Mouse (Mus musculus): Measurements from ENCODE around the gene H3f3b. TPM values are rescaled to one million over a fixed set of nuclear protein-coding genes. Genes with fewer than 3 reads are reported as not detected.

The H3f3b gene
- total and polyA plus RNA-seq, 2 experiments: 56.2 to 163 TPM

DNA sequence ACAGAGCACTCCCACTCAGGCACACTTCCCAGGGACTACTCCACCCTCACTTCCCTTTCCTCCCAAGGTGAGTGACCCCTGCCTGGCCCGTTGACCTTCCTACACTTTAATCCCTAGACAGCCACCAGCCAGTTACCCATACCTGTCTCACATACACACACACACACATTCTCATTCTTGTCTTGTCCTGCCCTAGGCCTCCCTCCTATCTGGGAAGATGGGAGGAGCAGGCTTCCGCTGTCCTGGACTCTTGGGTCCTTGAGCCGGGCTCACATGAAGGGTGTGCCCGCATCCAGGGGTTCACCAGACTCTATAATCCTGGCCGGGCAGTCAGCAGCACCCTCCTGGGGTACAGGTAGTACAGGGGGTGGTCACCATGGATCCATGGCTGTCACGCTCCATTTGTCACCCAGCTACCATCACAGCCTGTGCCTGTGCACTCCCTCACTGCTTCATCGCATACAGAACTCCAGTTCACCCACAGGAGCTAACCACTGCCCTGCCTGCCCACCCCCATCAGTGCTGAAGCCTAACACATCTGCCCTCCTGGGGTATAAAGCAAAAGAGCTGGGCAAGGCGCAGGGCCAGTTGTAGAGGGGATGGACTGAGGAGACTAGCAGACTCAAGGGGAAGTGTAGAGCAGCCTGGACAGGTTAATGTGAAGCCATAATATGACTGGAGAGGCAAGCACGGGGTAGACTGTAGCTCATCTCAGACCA is 21.9 kb downstream of the H3f3b start:
- 68% methylated on average over 9 of the region's 9 CpGs for WGBS
- H3K27me3 ChIP-seq (ENCODE audit: control insufficient read depth, insufficient read depth, low read length): no peaks in the 10 kb centered on the region
- DNase-seq (ENCODE audit: extremely low read depth, low read depth, low spot score): no peak
- H3K36me3 ChIP-seq (ENCODE audit: control insufficient read depth, insufficient read depth, low read length): no peaks in the 10 kb centered on the region
- TF ChIP-seq CTCF (IDR thresholded peaks at IDR 0.05; ENCODE audit: low read depth, low read length): no peak
- no peak for TF ChIP-seq POLR2A (IDR thresholded peaks at IDR 0.05; ENCODE audit: extremely low read depth, insufficient read depth, low read length)
- peaks cover 7% of the 10 kb centered on the region for H3K4me1 ChIP-seq (ENCODE audit: control insufficient read depth, insufficient read depth, low read length)
- H3K9ac ChIP-seq (ENCODE audit: low read depth, low read length): no peak overlapping the region; the same call in 1 of the 2 replicates
- peak overlapping the region; percentile 77 for H3K27ac ChIP-seq (replicated peaks; ENCODE audit: insufficient read depth, low read depth, low read length)
- no peaks in the 10 kb centered on the region for H3K79me2 ChIP-seq (ENCODE audit: control insufficient read depth, insufficient read depth, low read length)
- no peak overlapping the region for H3K4me3 ChIP-seq (ENCODE audit: insufficient read depth, low read depth, low read length)

GRCm38 (mm10) chr11:116004840-116005700 is 22.7 kb downstream of the H3f3b start:
- Histone ChIP-seq H3K27ac (replicated peaks; ENCODE audit: insufficient read depth, low read depth, low read length) (peak overlapping the region; percentile 77), H3K4me3 (ENCODE audit: insufficient read depth, low read depth, low read length) (peak overlapping the region; percentile 53), H3K4me1 (ENCODE audit: control insufficient read depth, insufficient read depth, low read length) (peaks cover 7% of the 10 kb centered on the region), H3K79me2 (ENCODE audit: control insufficient read depth, insufficient read depth, low read length) (no peaks in the 10 kb centered on the region), H3K27me3 (ENCODE audit: control insufficient read depth, insufficient read depth, low read length) (no peaks in the 10 kb centered on the region), H3K9ac (ENCODE audit: low read depth, low read length) (peak overlapping the region; percentile 55), H3K36me3 (ENCODE audit: control insufficient read depth, insufficient read depth, low read length) (no peaks in the 10 kb centered on the region)
- peak; percentile 84 for DNase-seq (ENCODE audit: extremely low read depth, low read depth, low spot score)
- 2% methylated on average over 54 of the region's 54 CpGs for WGBS
- TF ChIP-seq POLR2A (IDR thresholded peaks at IDR 0.05; ENCODE audit: extremely low read depth, insufficient read depth, low read length): no peak
- peak; percentile 63 for TF ChIP-seq CTCF (IDR thresholded peaks at IDR 0.05; ENCODE audit: low read depth, low read length)

GRCm38 (mm10) chr11:116004186-116004823 is 23.5 kb downstream of the H3f3b start:
- Histone ChIP-seq H3K36me3 (ENCODE audit: control insufficient read depth, insufficient read depth, low read length) (no peaks in the 10 kb centered on the region), H3K27ac (replicated peaks; ENCODE audit: insufficient read depth, low read depth, low read length) (peak overlapping the region; percentile 77), H3K79me2 (ENCODE audit: control insufficient read depth, insufficient read depth, low read length) (no peaks in the 10 kb centered on the region), H3K4me1 (ENCODE audit: control insufficient read depth, insufficient read depth, low read length) (peaks cover 7% of the 10 kb centered on the region), H3K27me3 (ENCODE audit: control insufficient read depth, insufficient read depth, low read length) (no peaks in the 10 kb centered on the region), H3K4me3 (ENCODE audit: insufficient read depth, low read depth, low read length) (peak overlapping the region; percentile 53), H3K9ac (ENCODE audit: low read depth, low read length) (peak overlapping the region; percentile 55)
- 40% methylated on average over 8 of the region's 8 CpGs for WGBS
- DNase-seq (ENCODE audit: extremely low read depth, low read depth, low spot score): no peak
- TF ChIP-seq CTCF (IDR thresholded peaks at IDR 0.05; ENCODE audit: low read depth, low read length) (no peak), POLR2A (IDR thresholded peaks at IDR 0.05; ENCODE audit: extremely low read depth, insufficient read depth, low read length) (no peak)

DNA sequence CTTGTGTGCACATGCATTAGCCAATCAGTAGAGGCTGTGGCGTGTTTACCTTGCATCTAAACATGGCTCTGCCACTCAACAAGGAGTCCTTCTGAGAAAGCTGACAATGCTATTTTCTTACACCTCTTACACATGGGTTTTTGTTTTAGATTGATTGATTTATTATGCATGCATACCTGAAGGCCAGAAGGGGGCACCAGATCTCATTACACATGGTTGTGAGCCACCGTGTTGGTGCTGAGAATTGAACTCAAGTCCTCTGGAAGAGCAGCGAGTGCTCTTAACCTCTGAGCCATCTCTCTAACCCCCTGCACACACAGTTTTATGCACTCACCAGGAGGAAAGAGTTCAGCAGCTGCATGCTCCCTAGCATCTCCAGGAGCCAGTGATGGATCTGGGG is 24.9 kb downstream of the H3f3b start:
- Histone ChIP-seq H3K9ac (ENCODE audit: low read depth, low read length) (no peak overlapping the region), H3K27ac (replicated peaks; ENCODE audit: insufficient read depth, low read depth, low read length) (no peak overlapping the region), H3K79me2 (ENCODE audit: control insufficient read depth, insufficient read depth, low read length) (no peaks in the 10 kb centered on the region), H3K27me3 (ENCODE audit: control insufficient read depth, insufficient read depth, low read length) (no peaks in the 10 kb centered on the region), H3K4me1 (ENCODE audit: control insufficient read depth, insufficient read depth, low read length) (peaks cover 7% of the 10 kb centered on the region), H3K4me3 (ENCODE audit: insufficient read depth, low read depth, low read length) (no peak overlapping the region), H3K36me3 (ENCODE audit: control insufficient read depth, insufficient read depth, low read length) (no peaks in the 10 kb centered on the region)
- 86% methylated on average over 3 of the region's 3 CpGs for WGBS
- TF ChIP-seq CTCF (IDR thresholded peaks at IDR 0.05; ENCODE audit: low read depth, low read length) (no peak), POLR2A (IDR thresholded peaks at IDR 0.05; ENCODE audit: extremely low read depth, insufficient read depth, low read length) (no peak)
- DNase-seq (ENCODE audit: extremely low read depth, low read depth, low spot score): no peak

GRCm38 (mm10) chr11:116001725-116002124 is 26.0 kb downstream of the H3f3b start:
- 71% methylated on average over 6 of the region's 6 CpGs for WGBS
- DNase-seq (ENCODE audit: extremely low read depth, low read depth, low spot score): no peak
- Histone ChIP-seq H3K4me3 (ENCODE audit: insufficient read depth, low read depth, low read length) (no peak overlapping the region), H3K36me3 (ENCODE audit: control insufficient read depth, insufficient read depth, low read length) (no peaks in the 10 kb centered on the region), H3K79me2 (ENCODE audit: control insufficient read depth, insufficient read depth, low read length) (no peaks in the 10 kb centered on the region), H3K27me3 (ENCODE audit: control insufficient read depth, insufficient read depth, low read length) (no peaks in the 10 kb centered on the region), H3K9ac (ENCODE audit: low read depth, low read length) (no peak overlapping the region), H3K27ac (replicated peaks; ENCODE audit: insufficient read depth, low read depth, low read length) (no peak overlapping the region), H3K4me1 (ENCODE audit: control insufficient read depth, insufficient read depth, low read length) (peaks cover 7% of the 10 kb centered on the region)
- TF ChIP-seq CTCF (IDR thresholded peaks at IDR 0.05; ENCODE audit: low read depth, low read length) (no peak), POLR2A (IDR thresholded peaks at IDR 0.05; ENCODE audit: extremely low read depth, insufficient read depth, low read length) (no peak)

Data from liver, adult 2 months (tissue).